Mouse (Mus musculus): ENCODE measurements at regions not wholly inside any gene's neighbourhood (a gene's known extent, or its start where the extent isn't known, plus 50 kb on each side); places are given as distances from the start of the nearest gene placed in this dataset.

- H3K4me1 ChIP-seq, result peaks cover 7% of the 10 kb centered on the region
- 79% methylated on average over 7 of the region's 7 CpGs for WGBS
- H3K36me3 ChIP-seq (replicated peaks), result no peaks in the 10 kb centered on the region
- no peak overlapping the region for H3K27ac ChIP-seq (replicated peaks)
- H3K4me3 ChIP-seq, result no peak overlapping the region
- no peak for DNase-seq (ENCODE audit: low spot score)
- no peaks in the 10 kb centered on the region for H3K9me3 ChIP-seq
- H3K27me3 ChIP-seq (replicated peaks; ENCODE audit: low read depth, poor library complexity, severe bottlenecking), result no peaks in the 10 kb centered on the region
Measured at GRCm38 (mm10) chr7:137773051-137773964, 335.9 kb downstream of the Glrx3 start.

DNA sequence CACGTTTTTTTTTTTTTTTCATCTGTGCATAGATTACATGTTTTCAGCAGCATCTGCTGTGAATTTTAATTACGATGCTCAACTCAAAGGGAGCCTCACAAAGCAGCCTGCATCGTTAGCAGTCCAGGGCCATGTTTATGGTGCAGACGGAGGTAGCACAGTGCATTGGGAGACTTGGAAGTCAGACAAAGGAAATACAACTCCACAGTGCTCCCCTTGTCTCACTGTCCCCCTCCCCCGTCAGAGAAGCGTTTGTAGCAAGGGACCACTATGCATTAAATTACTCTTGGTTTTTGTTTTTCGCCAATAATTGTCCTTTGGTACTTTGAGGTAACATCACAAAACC lies 336.5 kb downstream of the Glrx3 start:
- Histone ChIP-seq H3K27me3 (replicated peaks; ENCODE audit: low read depth, poor library complexity, severe bottlenecking) (no peaks in the 10 kb centered on the region), H3K36me3 (replicated peaks) (no peaks in the 10 kb centered on the region), H3K27ac (replicated peaks) (no peak overlapping the region; the same call in 1 of the 2 replicates), H3K9me3 (no peaks in the 10 kb centered on the region), H3K4me1 (peaks cover 7% of the 10 kb centered on the region), H3K4me3 (no peak overlapping the region)
- WGBS, result 51% methylated on average over 7 of the region's 7 CpGs
- DNase-seq (ENCODE audit: low spot score), result no peak

- Histone ChIP-seq H3K4me1 (no peaks in the 10 kb centered on the region), H3K27ac (replicated peaks) (no peak overlapping the region), H3K27me3 (replicated peaks; ENCODE audit: low read depth, poor library complexity, severe bottlenecking) (no peaks in the 10 kb centered on the region), H3K36me3 (replicated peaks) (no peaks in the 10 kb centered on the region), H3K9me3 (no peaks in the 10 kb centered on the region), H3K4me3 (no peak overlapping the region)
- DNase-seq (ENCODE audit: low spot score), result peak; percentile 60
Measured at GRCm38 (mm10) chr7:137783954-137784353, 346.5 kb downstream of the Glrx3 start.

DNA sequence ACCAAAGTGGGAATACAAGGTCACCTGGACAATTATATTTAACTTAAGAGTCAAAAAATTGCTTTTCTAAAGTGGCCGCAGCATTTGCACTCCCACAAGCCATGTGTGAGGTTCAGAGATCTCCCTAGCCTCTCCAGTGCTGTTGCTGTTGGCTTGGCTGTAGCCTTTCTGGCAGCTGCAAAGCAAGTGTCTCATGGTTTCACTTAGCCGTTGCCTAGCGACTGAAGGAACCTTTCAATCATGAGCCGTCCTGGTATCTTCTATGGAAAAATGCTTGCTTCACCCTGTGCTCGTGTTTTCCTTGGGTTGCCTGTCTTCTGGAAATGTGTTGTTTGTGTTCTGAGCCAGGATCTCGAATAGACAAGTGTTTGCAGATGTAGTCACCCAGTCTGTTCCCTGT lies 367.9 kb downstream of the Glrx3 start:
- no peaks in the 10 kb centered on the region for H3K27me3 ChIP-seq (replicated peaks; ENCODE audit: low read depth, poor library complexity, severe bottlenecking)

GRCm38 (mm10) chr7:137812839-137813238 lies 375.4 kb downstream of the Glrx3 start:
- WGBS, result 86% methylated on average over 3 of the region's 3 CpGs
- no peak for DNase-seq (ENCODE audit: low spot score)
- Histone ChIP-seq H3K9me3 (0 out of 2 replicates have a peak, but pooled peaks cover 3% of the 10 kb centered on the region), H3K4me3 (no peak overlapping the region), H3K27me3 (replicated peaks; ENCODE audit: low read depth, poor library complexity, severe bottlenecking) (no peaks in the 10 kb centered on the region), H3K36me3 (replicated peaks) (no peaks in the 10 kb centered on the region), H3K4me1 (no peaks in the 10 kb centered on the region), H3K27ac (replicated peaks) (no peak overlapping the region)

More for the DNA sequence above, 367.9 kb downstream of the Glrx3 start:
- Histone ChIP-seq H3K4me3 (no peak overlapping the region), H3K9me3 (no peaks in the 10 kb centered on the region), H3K27ac (replicated peaks) (no peak overlapping the region), H3K4me1 (peaks cover 3% of the 10 kb centered on the region; the same call in 1 of the 2 replicates), H3K36me3 (replicated peaks) (no peaks in the 10 kb centered on the region)
- WGBS, result 55% methylated on average over 6 of the region's 6 CpGs
- peak; percentile 56 for DNase-seq (ENCODE audit: low spot score)

- no peaks in the 10 kb centered on the region for H3K27me3 ChIP-seq (replicated peaks; ENCODE audit: low read depth, poor library complexity, severe bottlenecking)
- DNase-seq (ENCODE audit: low spot score), result no peak
- H3K9me3 ChIP-seq, result no peaks in the 10 kb centered on the region
- H3K36me3 ChIP-seq (replicated peaks), result no peaks in the 10 kb centered on the region
- no peak overlapping the region for H3K4me3 ChIP-seq
- 63% methylated on average over 2 of the region's 2 CpGs for WGBS
- peaks cover 21% of the 10 kb centered on the region for H3K4me1 ChIP-seq
- H3K27ac ChIP-seq (replicated peaks), result no peak overlapping the region
Measured at GRCm38 (mm10) chr7:137840520-137840919, 403.1 kb downstream of the Glrx3 start.

DNA sequence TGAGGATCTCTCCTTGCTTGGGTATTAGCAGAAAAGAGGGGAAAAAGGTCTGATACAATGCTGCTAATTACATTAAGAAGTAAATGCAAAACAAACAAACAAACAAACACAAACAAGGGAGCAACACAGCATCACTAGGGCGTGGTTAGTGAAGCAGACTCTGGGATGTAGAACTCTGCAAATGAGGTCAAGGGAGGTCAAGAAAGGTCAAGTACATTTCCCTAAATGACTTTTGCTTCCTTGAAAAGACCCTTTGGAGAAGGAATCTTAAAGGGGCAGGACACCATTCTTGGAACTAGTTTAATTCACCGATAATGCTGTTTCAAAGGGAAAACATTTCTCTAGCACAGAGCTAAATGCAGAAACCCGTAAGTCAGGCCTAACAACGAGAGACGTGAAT lies 403.6 kb downstream of the Glrx3 start:
- DNase-seq (ENCODE audit: low spot score), result no peak
- Histone ChIP-seq H3K9me3 (no peaks in the 10 kb centered on the region), H3K4me1 (peaks cover 21% of the 10 kb centered on the region), H3K4me3 (no peak overlapping the region), H3K27me3 (replicated peaks; ENCODE audit: low read depth, poor library complexity, severe bottlenecking) (no peaks in the 10 kb centered on the region), H3K27ac (replicated peaks) (no peak overlapping the region), H3K36me3 (replicated peaks) (no peaks in the 10 kb centered on the region)
- WGBS, result 74% methylated on average over 5 of the region's 5 CpGs

DNA sequence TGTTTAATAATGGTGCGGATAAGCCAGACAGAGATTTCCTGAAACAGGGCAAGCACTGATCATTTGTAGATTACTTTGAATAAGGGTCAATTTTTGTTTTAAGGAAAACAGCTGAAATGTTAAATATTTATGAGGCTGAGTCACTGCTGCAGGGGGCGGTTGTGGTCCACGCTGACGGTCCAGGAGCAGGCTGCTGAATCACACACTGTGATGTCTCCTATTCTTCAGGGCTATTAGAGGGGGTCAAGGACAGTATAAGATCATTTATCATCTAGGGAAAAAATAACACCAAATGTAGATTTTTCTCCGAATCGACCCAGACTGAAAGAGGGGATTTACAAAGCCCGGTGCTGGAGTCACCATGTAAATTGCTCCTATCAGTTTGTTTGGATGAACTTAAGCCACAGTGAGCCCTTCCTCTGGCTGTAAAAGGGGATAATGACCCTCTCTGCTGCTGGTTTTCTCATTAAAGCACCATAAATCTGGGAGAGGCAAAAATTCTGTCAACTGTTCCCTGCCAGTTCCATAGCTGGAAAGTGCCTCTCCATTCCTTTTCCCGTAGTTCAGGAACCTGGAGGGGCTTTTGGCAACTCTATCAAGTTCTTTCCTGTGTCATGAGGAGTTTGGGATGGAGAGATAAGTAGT lies 404.2 kb downstream of the Glrx3 start:
- Histone ChIP-seq H3K4me1 (peaks cover 21% of the 10 kb centered on the region), H3K36me3 (replicated peaks) (no peaks in the 10 kb centered on the region), H3K9me3 (no peaks in the 10 kb centered on the region), H3K4me3 (no peak overlapping the region), H3K27ac (replicated peaks) (no peak overlapping the region), H3K27me3 (replicated peaks; ENCODE audit: low read depth, poor library complexity, severe bottlenecking) (no peaks in the 10 kb centered on the region)
- WGBS, result 74% methylated on average over 8 of the region's 8 CpGs
- DNase-seq (ENCODE audit: low spot score), result no peak

DNA sequence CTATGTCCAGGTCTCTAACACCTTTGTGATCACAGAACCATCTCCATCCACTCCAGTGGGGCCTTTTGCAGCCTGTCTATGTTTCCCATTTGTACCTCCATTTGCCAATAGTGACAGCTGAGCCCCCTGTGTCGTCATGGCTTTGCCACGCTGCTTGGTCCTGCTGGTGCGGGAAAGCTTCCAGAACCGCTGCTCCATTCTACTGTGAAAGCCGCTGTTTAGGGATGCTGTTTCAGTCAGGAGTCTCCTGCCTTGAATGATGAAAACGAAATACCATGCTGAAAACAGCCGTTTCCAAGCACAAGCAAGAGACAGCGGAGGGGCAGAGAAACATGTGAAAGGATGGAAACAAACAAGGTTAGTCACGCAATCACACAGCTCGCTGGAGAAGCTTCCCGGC lies 410.4 kb downstream of the Glrx3 start:
- Histone ChIP-seq H3K4me1 (peaks cover 19% of the 10 kb centered on the region), H3K4me3 (no peak overlapping the region), H3K27ac (replicated peaks) (no peak overlapping the region), H3K27me3 (replicated peaks; ENCODE audit: low read depth, poor library complexity, severe bottlenecking) (no peaks in the 10 kb centered on the region), H3K9me3 (no peaks in the 10 kb centered on the region), H3K36me3 (replicated peaks) (no peaks in the 10 kb centered on the region)
- 78% methylated on average over 11 of the region's 11 CpGs for WGBS
- DNase-seq (ENCODE audit: low spot score), result no peak

DNA sequence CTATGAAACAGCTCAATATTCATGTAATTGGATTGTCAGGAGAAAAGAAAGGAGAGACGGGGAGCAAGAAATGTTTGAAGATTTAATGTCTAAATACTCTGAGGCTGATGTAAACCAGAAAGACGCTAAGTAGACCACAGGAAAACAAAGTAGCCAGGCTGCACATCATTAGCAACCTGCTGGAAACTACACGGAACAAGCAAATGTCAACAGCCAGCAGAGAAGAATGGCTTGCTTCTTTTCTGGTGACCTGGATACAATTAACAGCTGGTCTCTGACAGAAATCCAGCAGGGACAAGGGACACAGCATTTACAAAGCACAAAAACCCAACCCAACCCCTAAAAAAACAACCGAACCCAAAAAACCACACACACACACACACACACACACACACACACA lies 413.6 kb downstream of the Glrx3 start:
- H3K4me1 ChIP-seq, result peaks cover 19% of the 10 kb centered on the region
- H3K27ac ChIP-seq (replicated peaks), result no peak overlapping the region
- no peak overlapping the region for H3K4me3 ChIP-seq
- no peaks in the 10 kb centered on the region for H3K27me3 ChIP-seq (replicated peaks; ENCODE audit: low read depth, poor library complexity, severe bottlenecking)
- H3K9me3 ChIP-seq, result no peaks in the 10 kb centered on the region
- DNase-seq (ENCODE audit: low spot score), result peak; percentile 23
- 21% methylated on average over 4 of the region's 4 CpGs for WGBS
- no peaks in the 10 kb centered on the region for H3K36me3 ChIP-seq (replicated peaks)

- Histone ChIP-seq H3K36me3 (replicated peaks) (no peaks in the 10 kb centered on the region), H3K27ac (replicated peaks) (no peak overlapping the region), H3K9me3 (no peaks in the 10 kb centered on the region), H3K27me3 (replicated peaks; ENCODE audit: low read depth, poor library complexity, severe bottlenecking) (no peaks in the 10 kb centered on the region), H3K4me1 (peaks cover 16% of the 10 kb centered on the region), H3K4me3 (no peak overlapping the region)
- WGBS, result 68% methylated on average over 3 of the region's 3 CpGs
- no peak for DNase-seq (ENCODE audit: low spot score)
Measured at GRCm38 (mm10) chr7:137859681-137860080, 422.3 kb downstream of the Glrx3 start.

GRCm38 (mm10) chr7:137860520-137860919 lies 423.1 kb downstream of the Glrx3 start:
- Histone ChIP-seq H3K4me3 (no peak overlapping the region), H3K4me1 (peaks cover 22% of the 10 kb centered on the region), H3K9me3 (no peaks in the 10 kb centered on the region), H3K27ac (replicated peaks) (no peak overlapping the region), H3K27me3 (replicated peaks; ENCODE audit: low read depth, poor library complexity, severe bottlenecking) (no peaks in the 10 kb centered on the region), H3K36me3 (replicated peaks) (no peaks in the 10 kb centered on the region)
- 78% methylated on average over 8 of the region's 8 CpGs for WGBS
- DNase-seq (ENCODE audit: low spot score), result no peak

DNA sequence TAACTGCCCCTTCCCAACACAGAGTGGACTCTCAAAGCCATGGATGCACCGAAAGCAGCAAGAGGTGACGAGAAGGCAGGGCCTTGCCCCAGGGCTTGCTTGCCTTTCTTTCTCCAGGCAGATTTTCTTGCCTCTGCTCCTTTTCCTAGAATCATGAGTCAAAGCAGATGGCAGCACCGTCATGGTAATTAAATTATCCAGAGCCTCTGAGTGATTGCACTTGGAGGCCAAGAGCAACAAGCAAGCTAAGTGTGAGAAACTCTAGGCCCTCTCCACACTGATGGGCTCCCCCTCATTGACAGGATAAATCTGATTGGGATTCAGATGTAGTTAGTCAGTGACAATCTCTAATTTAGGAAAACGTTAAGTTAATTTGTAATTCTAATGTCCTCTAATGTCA lies 427.5 kb downstream of the Glrx3 start:
- Histone ChIP-seq H3K9me3 (no peaks in the 10 kb centered on the region), H3K4me3 (no peak overlapping the region), H3K27me3 (replicated peaks; ENCODE audit: low read depth, poor library complexity, severe bottlenecking) (no peaks in the 10 kb centered on the region), H3K4me1 (peaks cover 32% of the 10 kb centered on the region), H3K27ac (replicated peaks) (no peak overlapping the region), H3K36me3 (replicated peaks) (no peaks in the 10 kb centered on the region)
- 46% methylated on average over 4 of the region's 4 CpGs for WGBS
- DNase-seq (ENCODE audit: low spot score), result peak; percentile 30

All from embryonic facial prominence, embryonic 10.5 days (tissue).